Mouse (Mus musculus): ENCODE results near the gene Tmem231.
A peak's percentile ranks its signal among the peaks of the same experiment; 100 is the strongest.

Gene Tmem231

DNA sequence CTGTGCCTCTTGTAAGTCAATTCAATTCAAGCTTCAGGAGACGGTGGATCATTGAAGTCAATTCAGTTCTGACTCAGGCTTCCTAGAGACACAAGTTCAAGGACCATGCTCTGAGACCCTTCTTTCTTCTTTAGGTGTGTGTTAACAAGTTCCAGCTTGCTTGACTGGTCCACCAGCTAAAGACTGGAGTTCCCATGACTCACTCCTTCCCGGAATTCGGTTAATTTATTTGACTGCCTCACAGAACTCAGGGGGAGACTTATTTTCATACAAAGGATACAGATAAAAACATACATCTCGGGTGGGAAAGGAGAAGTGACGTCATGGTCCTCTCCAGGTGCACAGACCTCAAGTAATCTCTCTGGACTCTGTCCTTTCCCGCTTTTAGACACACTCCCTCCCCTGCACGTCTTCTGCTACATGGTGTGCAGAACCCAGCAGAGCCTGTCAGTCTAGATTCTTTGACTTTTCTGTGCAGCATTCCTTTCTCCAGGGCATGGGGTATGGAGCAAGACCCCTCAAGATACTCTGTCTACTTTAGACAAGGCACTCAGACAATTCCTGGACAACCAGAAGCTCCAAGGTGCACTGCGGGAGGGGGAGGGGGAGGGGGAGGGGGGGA, 28.1 kb downstream of the Tmem231 start:
- DNase-seq (ENCODE audit: low read depth): peak; percentile 75

DNA sequence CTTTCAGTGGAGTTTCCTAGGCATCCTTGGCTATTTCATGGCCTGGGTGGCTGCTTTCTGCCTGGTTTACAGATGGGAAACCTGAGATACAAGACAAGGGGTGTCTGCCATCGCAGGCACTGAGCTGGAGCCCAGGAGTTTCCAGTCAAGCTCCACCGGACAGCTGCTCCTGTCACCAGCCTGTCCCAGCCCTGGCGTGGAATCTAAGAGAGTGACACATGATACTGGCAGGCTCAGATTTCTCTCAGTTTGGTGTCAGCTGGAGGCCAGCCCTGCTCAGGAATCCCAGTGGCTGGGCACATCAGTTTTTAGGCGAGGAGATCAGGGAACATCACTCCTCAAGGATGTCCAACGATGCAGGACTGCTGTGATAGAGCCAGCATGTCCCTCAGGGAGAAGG, 31.6 kb downstream of the Tmem231 start:
- no peak for DNase-seq (ENCODE audit: low read depth)

DNA sequence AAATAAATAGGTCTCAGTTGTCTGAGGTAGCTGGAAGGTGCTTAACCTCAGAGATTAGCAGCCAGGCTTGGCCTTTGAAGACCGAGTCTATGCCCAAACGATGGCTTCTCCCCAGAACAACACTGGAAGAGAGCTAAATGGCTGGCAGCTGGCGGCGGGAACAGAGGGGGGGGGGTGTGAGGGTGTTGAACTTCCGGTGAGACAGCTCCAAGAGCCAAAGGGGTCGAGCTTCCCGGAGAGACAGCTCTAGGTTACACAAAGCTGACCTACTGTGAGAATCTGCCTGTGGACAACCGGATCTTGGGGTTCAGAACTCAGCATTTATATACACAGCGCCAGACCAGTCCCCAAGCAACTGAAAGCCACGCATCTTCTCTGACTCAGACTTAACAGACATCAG, 35.1 kb downstream of the Tmem231 start:
- no peak for DNase-seq (ENCODE audit: low read depth)

DNA sequence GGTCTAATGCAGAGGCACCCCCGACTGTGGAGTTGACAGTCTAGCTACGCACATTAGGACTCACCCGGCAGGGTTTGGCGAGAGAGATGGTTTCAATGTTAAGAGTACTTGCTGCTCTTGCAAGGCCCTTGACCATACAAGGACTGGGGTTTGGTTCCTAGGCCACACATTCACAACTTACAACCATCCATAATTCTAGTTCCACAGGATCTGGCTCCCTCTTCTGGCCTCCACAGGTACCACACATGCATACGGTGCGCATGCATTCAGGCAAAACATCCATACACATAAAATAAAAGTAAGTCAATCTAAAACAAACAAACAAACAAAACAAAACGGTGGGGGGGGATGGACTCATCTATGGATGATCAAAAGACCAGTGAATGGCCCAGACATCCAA, 38.7 kb downstream of the Tmem231 start:
- DNase-seq (ENCODE audit: low read depth): no peak

DNA sequence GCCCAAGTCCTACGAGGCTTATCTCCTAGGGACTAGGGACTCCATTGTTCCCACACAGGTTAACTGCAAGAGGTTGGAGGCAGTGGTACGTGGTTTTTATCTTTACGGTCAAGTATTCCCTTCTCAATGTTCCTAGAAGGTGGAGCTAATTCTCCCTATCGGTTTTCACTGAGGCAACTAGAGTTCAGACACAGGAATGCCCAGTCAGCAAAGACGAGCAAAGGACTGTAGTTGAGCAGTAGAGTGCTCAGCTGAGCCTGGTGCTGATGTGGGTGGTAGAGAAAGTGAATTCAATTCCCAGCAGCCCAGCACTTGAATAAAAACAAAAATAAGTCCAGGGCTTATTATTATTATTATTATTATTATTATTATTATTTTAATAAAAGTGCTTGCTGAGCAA, 41.1 kb downstream of the Tmem231 start:
- no peak for DNase-seq (ENCODE audit: low read depth)

DNA sequence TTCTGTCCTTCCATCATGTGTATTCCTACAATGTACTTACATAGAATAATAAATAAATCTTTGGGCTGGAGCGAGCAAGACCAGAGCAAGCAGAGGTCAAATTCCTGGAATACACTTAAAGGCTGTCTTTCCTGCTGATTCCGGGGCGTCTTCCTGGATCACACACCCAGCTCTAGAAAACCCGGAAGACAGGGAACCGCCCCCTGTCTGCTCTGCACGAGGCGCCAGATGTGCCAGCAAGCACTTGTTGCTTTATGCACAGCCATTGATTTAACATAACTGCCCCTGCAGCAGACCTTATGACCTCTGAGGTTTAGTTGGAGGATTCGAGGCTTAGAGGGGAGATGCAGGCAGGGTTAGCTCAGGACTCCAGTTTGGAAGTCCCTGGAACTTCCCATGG, 41.7 kb downstream of the Tmem231 start:
- DNase-seq (ENCODE audit: low read depth): peak; percentile 44

DNA sequence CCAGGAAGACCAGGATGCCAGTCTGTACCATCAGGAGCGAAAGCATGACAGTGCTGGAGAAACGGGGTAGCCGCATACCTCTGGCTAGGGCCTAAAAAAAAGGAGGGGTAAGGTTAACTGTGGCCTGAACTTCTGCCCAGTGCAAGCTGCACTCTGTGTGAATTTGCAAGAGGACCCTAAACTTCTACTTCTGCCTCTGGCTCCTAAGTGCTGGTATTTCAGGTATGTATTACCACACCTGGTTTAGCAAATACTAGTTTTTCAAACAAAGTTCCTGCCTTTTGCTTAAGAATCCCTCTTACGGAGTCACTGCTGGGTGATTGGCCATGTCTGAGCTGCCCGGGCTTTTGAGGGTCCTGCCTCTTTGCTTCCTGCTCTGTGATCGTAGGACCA, 42.8 kb downstream of the Tmem231 start:
- DNase-seq (ENCODE audit: low read depth): no peak

DNA sequence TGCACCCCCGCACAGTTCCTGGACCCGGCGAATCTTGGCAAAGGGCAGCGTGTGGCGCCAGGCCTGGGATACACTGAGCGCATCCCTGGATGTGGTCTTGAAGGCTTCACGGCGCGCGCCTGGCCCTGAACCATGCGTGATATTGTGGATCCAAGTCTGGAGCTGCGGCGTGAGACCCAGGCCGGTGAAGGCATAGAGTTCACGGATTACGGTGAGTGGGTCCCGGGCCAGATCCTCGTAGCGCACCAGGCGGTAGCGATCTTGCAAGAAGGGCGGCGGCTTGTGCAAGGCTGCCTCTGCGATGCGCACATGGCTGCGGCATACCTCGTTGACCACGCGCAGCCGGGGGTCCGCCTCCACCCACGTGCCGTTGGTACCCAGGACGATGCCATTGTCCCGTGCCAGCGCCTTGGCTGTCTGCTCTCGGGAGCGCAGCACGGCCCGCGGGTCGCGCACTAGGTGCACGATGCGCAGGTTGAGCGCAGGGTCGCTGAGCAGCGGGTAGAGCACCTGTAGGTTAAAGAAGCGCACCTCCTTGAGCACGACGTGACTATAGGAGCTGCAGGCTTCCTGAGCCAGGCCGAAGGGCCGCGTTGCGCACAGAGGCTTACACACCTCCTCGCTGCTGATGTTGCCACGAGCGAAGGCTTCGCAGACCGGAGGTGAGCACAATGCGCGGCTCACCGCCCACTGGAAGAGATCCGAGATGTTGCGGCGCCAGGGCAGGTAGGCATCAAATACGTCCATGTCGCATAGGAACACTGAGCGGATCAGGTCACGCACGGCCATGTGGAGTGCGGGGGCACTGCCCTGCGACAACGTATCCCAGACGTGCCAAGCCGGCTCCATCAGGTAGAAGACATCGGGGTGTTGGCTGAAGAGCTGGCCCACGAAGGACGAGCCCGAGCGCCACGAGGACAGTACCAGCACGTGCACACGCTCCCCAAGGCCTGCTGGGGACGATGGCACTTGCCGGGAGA, 43.5 kb downstream of the Tmem231 start:
- no peak for DNase-seq (ENCODE audit: low read depth)

DNA sequence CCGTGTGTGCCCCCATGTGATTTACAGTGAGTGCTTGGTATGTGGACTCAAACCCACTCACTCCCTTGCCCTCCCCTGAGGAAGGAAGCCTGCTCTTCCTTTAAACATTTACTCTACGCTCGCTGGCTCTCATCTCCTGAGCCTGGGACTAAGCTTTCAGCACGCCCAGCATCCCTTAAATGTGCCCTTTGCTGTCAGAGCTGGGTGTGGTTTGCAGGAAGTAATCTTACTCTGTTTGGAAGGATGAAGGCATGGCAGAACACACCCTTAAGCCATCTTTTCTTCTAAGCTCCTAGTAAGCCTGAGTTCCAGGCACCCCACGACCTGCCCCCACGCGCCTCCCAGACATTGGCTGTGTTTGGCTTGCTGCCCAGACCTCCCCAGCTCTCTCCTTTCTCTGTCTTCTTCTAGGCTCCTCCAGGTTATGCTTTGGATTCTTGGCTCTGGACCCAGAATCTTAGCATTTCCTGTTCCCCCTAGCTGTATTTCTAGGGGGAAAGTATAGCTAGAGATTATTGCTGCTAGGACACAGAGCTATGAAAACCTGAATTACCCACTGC, 45.5 kb downstream of the Tmem231 start:
- peak; percentile 56 for DNase-seq (ENCODE audit: low read depth)

DNA sequence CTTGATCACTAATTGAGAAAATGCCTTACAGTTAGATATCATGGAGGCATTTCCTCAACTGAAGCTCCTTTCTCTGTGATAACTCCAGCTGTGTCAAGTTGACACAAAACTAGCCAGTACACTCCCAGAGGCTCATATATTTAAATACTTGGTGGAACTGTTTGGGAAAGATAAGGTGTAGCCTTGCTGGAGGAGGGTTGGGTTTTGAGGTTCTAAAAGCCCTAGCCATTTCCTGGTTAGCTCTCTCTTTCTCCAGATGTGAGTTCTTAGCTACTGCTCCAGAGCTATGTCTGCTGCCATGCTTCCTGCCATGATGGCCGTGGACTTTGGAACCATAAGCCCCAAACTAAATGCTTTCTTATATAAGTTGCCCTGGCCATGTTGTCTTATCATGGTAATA, 46.2 kb downstream of the Tmem231 start:
- DNase-seq (ENCODE audit: low read depth): no peak

DNA sequence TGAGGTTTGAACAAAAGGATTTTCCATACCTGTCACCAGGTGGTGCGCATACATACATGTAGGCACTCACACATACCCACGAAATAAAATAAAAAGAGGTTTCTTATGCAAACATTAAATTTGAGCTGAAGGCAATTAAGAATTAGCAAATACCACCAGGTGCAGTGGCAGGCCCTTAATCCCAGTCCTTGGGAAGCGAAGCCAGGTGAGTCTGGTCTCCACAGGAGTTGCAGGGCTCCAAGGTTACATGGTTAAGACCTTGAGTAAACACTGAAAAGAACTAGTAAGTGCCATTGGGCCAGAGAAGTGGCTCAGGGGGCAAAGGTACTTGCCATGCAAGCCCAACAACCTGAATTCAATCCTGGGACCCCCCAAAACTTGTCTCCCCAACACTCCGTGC, 50.1 kb downstream of the Tmem231 start:
- no peak for DNase-seq (ENCODE audit: low read depth)

DNA sequence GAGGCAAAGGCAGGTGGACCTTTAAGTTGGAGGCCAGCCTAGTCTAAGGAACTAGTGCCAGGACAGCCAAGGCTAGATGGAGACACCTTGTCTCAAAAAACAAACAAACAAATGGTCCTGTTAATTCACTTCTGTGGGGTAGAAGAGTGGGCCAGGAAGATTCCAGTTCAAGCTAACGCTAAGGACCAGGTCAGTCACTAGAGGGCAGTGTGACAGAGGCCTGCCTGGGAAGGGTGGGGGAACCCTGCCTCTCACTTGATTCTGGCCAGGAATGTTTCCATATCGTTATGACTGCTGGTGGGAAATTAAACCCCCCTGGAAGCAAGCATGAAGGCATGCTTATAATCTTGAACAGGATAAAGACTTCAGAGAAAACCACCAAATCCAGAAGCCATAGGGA, 52.1 kb downstream of the Tmem231 start:
- DNase-seq (ENCODE audit: low read depth): peak; percentile 82

DNA sequence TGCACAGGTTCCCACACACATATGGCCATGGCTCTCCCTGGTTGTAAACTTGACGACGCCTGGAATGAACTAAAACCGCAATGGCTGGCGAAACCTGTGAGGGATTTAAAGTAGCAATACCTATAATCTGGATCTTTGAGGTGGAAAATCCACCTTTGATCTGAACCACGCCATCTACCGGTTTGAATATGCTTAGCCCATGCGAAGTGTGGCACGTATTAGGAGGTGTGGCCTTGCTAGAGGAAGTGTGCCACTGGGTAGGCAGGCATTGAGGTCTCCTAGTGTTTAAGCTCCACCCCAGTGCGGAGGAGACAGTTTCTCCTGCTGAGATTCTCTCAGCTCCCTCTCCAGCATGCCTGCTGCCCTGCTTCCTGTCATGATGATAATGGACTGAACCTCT, 56.0 kb downstream of the Tmem231 start:
- DNase-seq (ENCODE audit: low read depth): no peak

DNA sequence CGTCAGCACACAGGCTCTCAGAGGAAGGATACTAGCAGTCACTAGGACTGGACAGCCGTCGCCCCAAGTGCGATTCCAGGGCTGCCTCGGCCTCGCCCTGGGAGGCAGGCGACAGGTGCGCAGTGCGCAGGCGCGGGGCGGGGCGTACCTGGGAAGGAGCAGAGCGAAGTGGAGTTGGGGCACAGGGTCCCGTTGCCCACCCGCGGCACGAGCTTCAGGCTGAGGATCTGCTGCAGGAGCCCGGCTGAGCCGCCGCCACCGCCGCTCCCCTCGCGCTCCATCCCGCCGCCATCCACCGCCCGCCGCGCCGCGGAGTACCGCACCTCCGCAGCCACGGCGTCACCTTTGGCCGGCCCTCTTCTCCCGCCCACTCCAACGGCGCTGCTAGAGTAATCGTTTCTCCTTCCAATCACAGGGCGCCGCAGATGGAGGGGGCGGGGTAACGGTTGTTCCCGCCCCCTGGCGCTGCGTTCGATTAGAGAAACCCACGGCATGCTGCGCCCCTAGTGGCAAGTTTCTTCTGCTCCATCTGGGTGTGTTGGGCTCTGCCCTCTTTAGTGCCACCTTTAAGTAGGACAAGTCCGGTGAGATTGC, 57.2 kb downstream of the Tmem231 start, which contains the start of gene Tmem170:
Gene Tmem170, minus strand, starts transcription at position 396 of the 594 bp plus-strand sequence.
- DNase-seq (ENCODE audit: low read depth): peak; percentile 99

DNA sequence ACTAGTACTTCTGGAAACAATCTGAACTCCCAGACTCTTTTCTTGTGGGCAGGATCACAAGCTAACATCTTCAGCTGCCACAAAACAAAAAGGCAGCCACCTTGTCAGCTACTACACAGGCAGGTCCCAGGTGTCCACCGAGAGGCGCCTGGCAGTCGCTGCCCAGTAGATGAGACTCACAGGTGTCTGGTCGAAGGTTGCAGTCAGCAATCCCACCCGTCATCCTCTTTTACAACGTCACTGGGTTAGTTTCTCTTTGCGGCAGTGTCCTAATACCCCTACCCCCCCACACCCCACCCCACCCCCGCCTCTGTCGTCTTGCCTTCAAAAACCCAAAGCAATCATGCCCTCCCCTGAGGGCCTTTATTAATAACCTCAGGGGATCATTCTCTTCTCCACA, 57.9 kb downstream of the Tmem231 start:
- DNase-seq (ENCODE audit: low read depth): no peak

DNA sequence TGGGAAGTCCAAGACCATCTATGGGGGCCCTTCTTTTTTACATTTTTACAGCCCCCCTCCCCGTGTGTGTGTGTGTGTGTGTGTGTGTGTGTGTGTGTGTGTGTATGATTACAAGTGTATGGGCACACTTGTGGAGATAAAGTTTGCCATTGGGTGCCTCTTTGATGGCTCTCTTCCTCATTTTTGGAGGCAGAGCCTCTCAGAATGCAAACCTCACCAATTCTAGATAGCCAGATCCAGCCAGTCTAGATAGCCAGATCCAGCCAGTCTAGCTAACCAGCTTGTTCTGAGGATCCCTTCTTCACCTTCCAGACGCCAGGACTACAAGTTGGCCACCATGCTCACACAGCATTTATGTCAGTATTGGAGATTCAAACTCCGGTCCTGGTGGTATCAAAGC, 62.4 kb downstream of the Tmem231 start:
- DNase-seq (ENCODE audit: low read depth): no peak

DNA sequence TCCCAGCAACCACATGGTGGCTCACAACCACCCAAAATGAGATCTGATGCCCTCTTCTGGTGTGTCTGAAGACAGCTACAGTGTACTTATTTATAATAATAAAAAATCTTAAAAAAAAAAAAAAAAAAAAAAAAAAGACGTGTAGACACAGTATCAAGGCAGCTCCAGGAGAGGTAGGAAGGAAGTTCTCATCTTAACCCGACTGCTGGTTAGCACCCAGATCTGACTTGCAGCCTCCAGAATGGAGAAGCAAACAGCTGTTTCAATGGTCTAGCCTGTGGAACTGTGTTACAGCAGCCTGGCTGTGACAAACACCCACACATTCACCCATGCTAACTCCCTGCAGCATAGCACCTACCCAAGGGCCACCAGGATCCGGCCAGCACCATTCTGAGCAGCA, 63.3 kb downstream of the Tmem231 start:
- no peak for DNase-seq (ENCODE audit: low read depth)

DNA sequence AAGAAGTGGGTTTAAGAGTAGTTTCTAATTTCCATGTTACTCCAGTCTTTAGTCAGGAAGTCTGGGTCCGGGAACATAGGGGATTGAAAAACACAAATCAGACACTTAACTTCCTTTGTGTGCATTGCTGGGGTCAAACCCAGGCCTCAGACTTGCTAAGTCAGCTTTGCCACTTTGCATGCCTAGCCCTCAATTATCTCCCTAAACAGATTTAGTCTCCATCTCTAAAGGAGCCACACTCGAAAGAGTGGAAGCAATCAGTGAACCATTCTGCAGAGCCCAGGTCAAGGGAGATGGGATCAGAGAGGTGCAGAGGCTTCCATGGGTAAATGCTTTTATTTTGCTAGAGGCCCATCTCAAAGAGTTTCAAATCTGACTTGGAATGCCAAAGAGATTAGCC, 65.0 kb downstream of the Tmem231 start:
- DNase-seq (ENCODE audit: low read depth): no peak

DNA sequence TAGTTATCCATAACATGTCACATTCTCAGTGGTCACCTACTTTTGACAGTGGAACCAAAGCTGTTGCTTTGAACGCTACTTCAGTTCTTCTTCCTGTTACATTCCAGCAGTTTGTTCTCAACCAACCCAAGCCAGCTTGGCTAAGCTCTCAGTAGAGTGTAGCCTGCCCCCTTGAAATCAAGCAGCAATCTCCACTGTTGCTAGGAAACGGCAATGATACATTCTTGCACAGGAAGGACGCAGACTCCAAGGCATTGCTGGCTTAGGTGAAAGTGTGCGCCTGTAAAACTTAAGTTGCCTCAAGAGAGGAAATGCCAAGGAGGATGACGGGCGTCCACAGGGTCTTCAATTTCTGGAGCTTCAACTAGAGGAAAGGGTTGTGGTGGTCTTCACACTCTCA, 67.8 kb downstream of the Tmem231 start:
- no peak for DNase-seq (ENCODE audit: low read depth)

DNA sequence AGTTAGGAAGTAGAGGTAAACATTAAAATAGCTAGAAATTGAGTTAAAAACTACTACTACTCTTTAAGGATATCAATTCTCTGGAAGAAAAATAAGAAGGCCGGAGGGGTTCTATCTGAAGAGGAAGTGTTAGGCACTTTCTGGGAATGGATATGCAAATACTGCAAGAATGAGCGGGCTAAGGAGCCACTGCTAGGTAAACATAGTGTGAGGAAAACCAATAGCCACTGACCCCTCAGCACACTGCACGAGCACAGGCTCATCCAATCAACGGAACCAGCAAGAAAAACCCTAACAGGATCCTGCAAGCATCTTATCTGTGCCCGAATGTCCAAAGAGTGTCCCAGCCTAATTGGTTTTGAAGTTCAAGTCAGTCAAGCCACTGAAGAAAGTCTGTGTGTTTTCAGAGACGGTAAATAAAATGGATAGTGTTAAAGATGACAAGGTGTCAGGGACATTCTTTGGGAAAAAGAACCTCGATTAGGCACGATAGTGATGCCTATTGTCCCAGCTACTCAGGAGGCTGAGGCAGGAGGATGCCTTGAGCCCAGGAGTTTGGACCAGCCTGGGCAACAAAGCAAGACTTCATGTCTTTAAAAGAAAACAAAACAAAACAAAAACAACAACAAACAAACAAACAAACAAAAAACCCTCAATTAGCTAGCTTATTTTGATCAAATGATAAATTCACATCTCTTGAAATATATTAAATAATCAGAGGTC, 68.4 kb downstream of the Tmem231 start:
- DNase-seq (ENCODE audit: low read depth): no peak

DNA sequence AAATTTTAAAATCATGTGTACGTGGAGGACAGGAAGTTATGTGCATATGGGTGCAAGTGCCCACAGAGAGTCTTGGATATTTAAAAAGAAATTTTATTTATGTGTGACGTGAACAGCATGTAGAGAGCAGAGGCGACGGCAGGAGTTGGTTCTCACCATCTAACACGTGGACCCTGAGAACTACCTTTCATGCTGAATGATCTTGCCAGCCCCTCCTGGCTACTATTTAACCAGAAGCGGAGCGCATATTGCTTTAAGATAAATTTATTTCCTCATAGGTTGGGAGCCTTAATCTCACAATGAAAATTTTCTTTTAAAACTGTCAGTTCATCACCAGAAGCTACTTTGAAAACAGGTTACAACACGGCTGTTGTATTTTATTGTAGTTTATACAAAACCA, 69.0 kb downstream of the Tmem231 start:
- no peak for DNase-seq (ENCODE audit: low read depth)

DNA sequence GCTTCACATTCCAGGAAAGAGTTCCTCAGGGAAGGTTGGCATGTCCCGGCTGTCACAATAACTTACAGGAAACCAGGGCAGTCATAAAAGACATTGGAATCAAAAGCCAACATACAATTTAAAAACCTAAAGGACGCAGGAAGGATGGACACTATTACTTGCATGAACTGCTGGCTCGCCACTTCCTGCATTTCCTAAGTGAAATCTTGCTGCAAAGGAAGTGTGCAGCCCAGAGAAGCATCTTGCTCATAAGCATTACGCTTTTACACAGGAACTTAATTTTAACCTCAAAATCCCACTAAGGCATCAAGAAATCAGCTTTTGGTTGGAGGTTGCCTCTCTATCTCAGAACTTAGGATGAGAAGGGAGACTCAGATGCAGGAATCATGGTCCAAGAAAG, 70.4 kb downstream of the Tmem231 start:
- no peak for DNase-seq (ENCODE audit: low read depth)
